Mouse (Mus musculus): ENCODE results near the gene Mbtps1.

DNA sequence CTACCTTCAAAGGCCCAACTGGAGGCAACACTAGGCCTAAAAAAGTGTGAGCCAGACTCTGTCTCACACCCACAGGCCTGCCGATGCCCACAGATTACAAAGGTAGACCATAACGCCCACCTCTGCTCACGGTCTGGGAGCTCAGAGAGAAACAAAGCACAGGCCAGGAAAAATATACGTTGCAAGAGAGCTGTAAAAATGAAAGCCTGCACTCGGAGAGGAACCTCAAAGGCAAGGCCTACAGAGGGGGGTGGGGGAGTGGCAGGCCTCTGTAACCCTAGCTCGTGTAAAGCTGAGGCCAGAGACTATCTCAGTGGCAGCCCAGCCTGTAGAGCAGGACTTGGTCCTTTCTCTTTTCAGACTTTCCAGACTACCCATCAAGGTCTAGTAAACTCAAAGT, 13.4 kb downstream of the Mbtps1 start:
- TF ChIP-seq CTCF (IDR thresholded peaks at IDR 0.05; ENCODE audit: borderline replicate concordance, insufficient read depth, low read depth, low read length) = no peak
- no peak for TF ChIP-seq POLR2A (IDR thresholded peaks at IDR 0.05; ENCODE audit: borderline replicate concordance, insufficient read depth, low read length)
